21 mouse cellular contexts compared by ENCODE assay signal in genomic region chr15:52858682-52859081, GRCm38 (mm10).
DNase-seq lines count a peak whose midpoint lies in the region; ATAC-seq and TF ChIP-seq lines count a peak whose summit lies in the region.
"Had no signal": no experiment of that assay in that cellular context is flagged by ENCODE, and none has a peak within 500 bp of the region (broad histone marks: within the 10 kb centered on the region; RNA-seq: fewer than 3 reads in every experiment).

No protein-coding gene starts in this region.

- ATAC-seq in megakaryocyte-erythroid progenitor cell, adult 5-6 weeks (replicated peaks; ENCODE audit: low FRiP score, low TSS enrichment, poor library complexity, severe bottlenecking) = no peak
- ATAC-seq: forebrain, embryonic 13.5 days; forebrain, embryonic 16.5 days; Patski had no signal

- intact Hi-C loops in left cerebral cortex, postnatal 36 days (cut with DNase I) = no loop called here
- intact Hi-C loops in left cerebral cortex, postnatal 10 days (cut with DNase I) = no loop called here

- H3K27ac ChIP-seq in cortical plate, adult 2 months (ENCODE audit: insufficient read depth, low read length) = peak overlapping the region; percentile 48; the same call in 1 of the 2 replicates
- H3K27ac ChIP-seq: forebrain, embryonic 10.5 days; forebrain, embryonic 13.5 days; gastrocnemius, adult 2 months; hindbrain, embryonic 12.5 days; hindbrain, embryonic 15.5 days had no signal

- no peak for TF ChIP-seq POLR2A in cortical plate, adult 2 months (IDR thresholded peaks at IDR 0.05; ENCODE audit: extremely low read depth, insufficient read depth, low read length)

- no peak overlapping the region for H3K4me3 ChIP-seq in cortical plate, adult 2 months (ENCODE audit: insufficient read depth, low read length)
- H3K4me3 ChIP-seq: forebrain, embryonic 10.5 days; forebrain, embryonic 13.5 days; gastrocnemius, adult 2 months; hindbrain, embryonic 12.5 days; hindbrain, embryonic 15.5 days had no signal

- no peak for TF ChIP-seq CTCF in cortical plate, adult 2 months (IDR thresholded peaks at IDR 0.05; ENCODE audit: extremely low read depth, insufficient read depth, low read length)

- peak; percentile 4 to 36 for DNase-seq in frontal cortex, postnatal 36 days (ENCODE audit: low spot score in 2 of 2)
- no peak for DNase-seq in frontal cortex, postnatal 14 days (ENCODE audit: low spot score in 2 of 2)
- DNase-seq in left cerebral cortex, postnatal 36 days (ENCODE audit: low spot score in 2 of 2) = peak; percentile 10 to 13
- DNase-seq in left cerebral cortex, postnatal 10 days (ENCODE audit: extremely low spot score in 1 of 2, low spot score in 2 of 2) = no peak
- DNase-seq: adrenal gland, adult 2 months; adrenal gland, postnatal 14 days; B cell, adult 2 months; cerebellum, adult 11-12 months; cerebellum, adult 8-10 months; cerebellum, postnatal 10 days; cerebellum, postnatal 36 days; gastrocnemius, adult 2 months; gastrocnemius, postnatal 14 days had no signal

- no peaks in the 10 kb centered on the region for H3K4me1 ChIP-seq in cortical plate, adult 2 months (ENCODE audit: control insufficient read depth, insufficient read depth, low read length)
- H3K4me1 ChIP-seq: forebrain, embryonic 10.5 days; forebrain, embryonic 13.5 days; hindbrain, embryonic 12.5 days; hindbrain, embryonic 15.5 days had no signal

Comparison
In these comparisons a context has a peak if more than half of its experiments do, and no peak if none do; other contexts are left out.
1. DNase-seq: peak in frontal cortex, postnatal 36 days (2 of 2) and left cerebral cortex, postnatal 36 days (2 of 2); none in frontal cortex, postnatal 14 days (0 of 2) and left cerebral cortex, postnatal 10 days (0 of 2).